Mouse (Mus musculus): ENCODE measurements around the gene Dmxl2. TPM values are rescaled to one million over a fixed set of nuclear protein-coding genes. Genes with fewer than 3 reads are reported as not detected.

Gene Dmxl2
- polyA plus RNA-seq (2012; ENCODE audit: insufficient read depth, insufficient read length, missing spikeins), result 34.5 and 37.1 TPM in 2 replicates

- Histone ChIP-seq H3K4me3 (ENCODE audit: insufficient read depth, low read length) (peak within 1 kb of the TSS; percentile 85), H3K27ac (ENCODE audit: insufficient read depth, low read depth, low read length) (peak within 1 kb of the TSS; percentile 71), H3K4me1 (ENCODE audit: control insufficient read depth, insufficient read depth, low read length) (peaks cover 10% of the 10 kb centered on the region)
- TF ChIP-seq CTCF (IDR thresholded peaks at IDR 0.05; ENCODE audit: low read depth, low read length) (no peak), POLR2A (IDR thresholded peaks at IDR 0.05; ENCODE audit: borderline replicate concordance, low read depth, low read length) (no peak)
These were observed at the start of gene Dmxl2 for GRCm38 (mm10) chr9:54501453-54502110. Dmxl2 (minus strand) TSS chr9:54501626.

DNA sequence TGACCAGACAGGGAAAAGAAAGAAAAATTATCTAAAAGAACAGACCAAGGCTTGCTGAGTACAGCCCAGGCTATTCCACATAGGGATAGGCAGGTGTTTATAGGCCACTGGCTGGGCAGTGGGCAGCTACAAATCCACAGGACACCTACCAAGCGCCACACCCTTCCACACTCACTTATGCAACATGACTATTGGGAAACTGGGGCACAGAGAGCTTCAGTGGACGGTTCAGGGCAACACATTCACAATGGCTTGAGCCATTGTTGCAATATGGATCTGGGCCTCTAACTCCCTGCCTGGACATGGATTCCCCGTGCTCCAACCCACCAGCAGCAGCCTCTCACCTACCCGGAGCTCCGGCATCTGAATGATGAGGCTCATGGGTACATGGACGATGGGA lies 48.0 kb upstream of the Dmxl2 start:
- H3K4me3 ChIP-seq (ENCODE audit: insufficient read depth, low read length), result no peak overlapping the region
- no peak for TF ChIP-seq CTCF (IDR thresholded peaks at IDR 0.05; ENCODE audit: low read depth, low read length)
- no peak overlapping the region for H3K27ac ChIP-seq (ENCODE audit: insufficient read depth, low read depth, low read length)

GRCm38 (mm10) chr9:54547536-54547935 lies 46.1 kb upstream of the Dmxl2 start:
- H3K4me1 ChIP-seq (ENCODE audit: control insufficient read depth, insufficient read depth, low read length), result no peaks in the 10 kb centered on the region
- H3K4me3 ChIP-seq (ENCODE audit: insufficient read depth, low read length), result no peak overlapping the region
- TF ChIP-seq CTCF (IDR thresholded peaks at IDR 0.05; ENCODE audit: low read depth, low read length) (peak; percentile 93), POLR2A (IDR thresholded peaks at IDR 0.05; ENCODE audit: borderline replicate concordance, low read depth, low read length) (no peak)
- H3K27ac ChIP-seq (ENCODE audit: insufficient read depth, low read depth, low read length), result no peak overlapping the region

More for the DNA sequence above, 48.0 kb upstream of the Dmxl2 start:
- H3K4me1 ChIP-seq (ENCODE audit: control insufficient read depth, insufficient read depth, low read length), result no peaks in the 10 kb centered on the region

DNA sequence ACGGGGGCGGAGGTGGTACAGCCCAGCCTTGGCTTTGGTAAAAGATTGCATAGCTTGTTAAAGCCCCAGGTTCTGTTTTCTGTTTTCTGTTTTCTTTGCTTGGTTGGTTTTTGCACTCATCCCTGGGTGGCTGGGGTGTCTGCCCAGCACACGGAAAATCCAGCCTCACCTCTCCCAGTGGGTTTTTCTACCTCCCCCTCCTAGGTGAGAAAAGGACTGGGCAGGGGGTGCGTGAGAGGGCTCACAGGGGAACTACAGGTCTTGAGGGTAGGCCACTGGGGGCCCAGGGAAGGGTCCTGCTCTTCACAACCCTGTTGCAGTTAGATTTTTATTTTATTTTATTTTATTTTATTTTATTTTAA lies 43.5 kb upstream of the Dmxl2 start:
- H3K27ac ChIP-seq (ENCODE audit: insufficient read depth, low read depth, low read length), result no peak overlapping the region
- TF ChIP-seq POLR2A (IDR thresholded peaks at IDR 0.05; ENCODE audit: borderline replicate concordance, low read depth, low read length), result no peak
- TF ChIP-seq CTCF (IDR thresholded peaks at IDR 0.05; ENCODE audit: low read depth, low read length), result no peak

DNA sequence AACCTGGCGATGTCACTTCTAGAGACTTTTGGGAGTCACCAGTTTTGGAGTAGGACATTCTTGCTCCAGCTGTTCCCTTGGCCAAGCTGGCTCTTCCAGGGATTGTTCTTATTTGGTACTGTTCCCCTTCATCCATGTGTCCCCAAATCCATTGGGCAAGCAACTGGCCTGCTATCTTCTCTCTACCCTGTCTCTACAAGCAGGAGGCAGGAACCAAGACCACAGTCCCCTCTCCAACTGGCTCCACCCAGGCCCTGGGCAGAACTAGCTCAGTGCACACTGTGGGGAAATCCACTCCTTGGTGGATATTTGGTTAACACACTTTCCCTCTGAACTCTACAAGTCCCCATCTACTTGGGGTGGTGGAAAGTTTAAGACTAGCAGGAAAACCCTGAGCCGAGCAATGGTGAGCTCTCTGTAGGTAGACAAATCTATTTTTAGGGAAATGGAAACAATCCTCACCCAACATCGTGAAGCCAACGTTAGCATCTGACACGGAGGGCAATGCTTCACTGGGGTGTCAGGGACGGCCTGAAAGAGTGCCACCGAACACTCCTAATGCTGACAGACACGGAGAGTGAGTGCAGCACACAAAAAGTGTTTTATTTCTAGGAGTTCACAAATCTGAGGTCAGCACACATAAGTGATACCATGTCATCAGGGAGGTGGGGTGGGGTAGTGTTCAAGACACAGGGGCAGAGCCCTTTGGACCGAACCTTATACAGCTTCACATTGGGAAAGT lies 43.0 kb upstream of the Dmxl2 start:
- no peak overlapping the region for H3K27ac ChIP-seq (ENCODE audit: insufficient read depth, low read depth, low read length)
- TF ChIP-seq POLR2A (IDR thresholded peaks at IDR 0.05; ENCODE audit: borderline replicate concordance, low read depth, low read length) (no peak), CTCF (IDR thresholded peaks at IDR 0.05; ENCODE audit: low read depth, low read length) (no peak)
- no peak overlapping the region for H3K4me3 ChIP-seq (ENCODE audit: insufficient read depth, low read length)
- H3K4me1 ChIP-seq (ENCODE audit: control insufficient read depth, insufficient read depth, low read length), result no peaks in the 10 kb centered on the region

More for the DNA sequence above, 43.5 kb upstream of the Dmxl2 start:
- Histone ChIP-seq H3K4me3 (ENCODE audit: insufficient read depth, low read length) (no peak overlapping the region), H3K4me1 (ENCODE audit: control insufficient read depth, insufficient read depth, low read length) (no peaks in the 10 kb centered on the region)

- Histone ChIP-seq H3K4me1 (ENCODE audit: control insufficient read depth, insufficient read depth, low read length) (peaks cover 3% of the 10 kb centered on the region; the same call in 1 of the 2 replicates), H3K27ac (ENCODE audit: insufficient read depth, low read depth, low read length) (no peak overlapping the region), H3K4me3 (ENCODE audit: insufficient read depth, low read length) (no peak overlapping the region)
- TF ChIP-seq CTCF (IDR thresholded peaks at IDR 0.05; ENCODE audit: low read depth, low read length), result no peak
- TF ChIP-seq POLR2A (IDR thresholded peaks at IDR 0.05; ENCODE audit: borderline replicate concordance, low read depth, low read length), result no peak
These were observed 39.4 kb upstream of the Dmxl2 start for GRCm38 (mm10) chr9:54540801-54541200.

GRCm38 (mm10) chr9:54538684-54539083 lies 37.3 kb upstream of the Dmxl2 start, which contains the start of gene Sh2d7:
Sh2d7 (plus strand) TSS chr9:54538984.
- no peak within 1 kb of the TSS for H3K4me3 ChIP-seq (ENCODE audit: insufficient read depth, low read length)
- TF ChIP-seq POLR2A (IDR thresholded peaks at IDR 0.05; ENCODE audit: borderline replicate concordance, low read depth, low read length) (no peak), CTCF (IDR thresholded peaks at IDR 0.05; ENCODE audit: low read depth, low read length) (no peak)
- H3K4me1 ChIP-seq (ENCODE audit: control insufficient read depth, insufficient read depth, low read length), result peaks cover 3% of the 10 kb centered on the region; the same call in 1 of the 2 replicates
- H3K27ac ChIP-seq (ENCODE audit: insufficient read depth, low read depth, low read length), result no peak within 1 kb of the TSS

DNA sequence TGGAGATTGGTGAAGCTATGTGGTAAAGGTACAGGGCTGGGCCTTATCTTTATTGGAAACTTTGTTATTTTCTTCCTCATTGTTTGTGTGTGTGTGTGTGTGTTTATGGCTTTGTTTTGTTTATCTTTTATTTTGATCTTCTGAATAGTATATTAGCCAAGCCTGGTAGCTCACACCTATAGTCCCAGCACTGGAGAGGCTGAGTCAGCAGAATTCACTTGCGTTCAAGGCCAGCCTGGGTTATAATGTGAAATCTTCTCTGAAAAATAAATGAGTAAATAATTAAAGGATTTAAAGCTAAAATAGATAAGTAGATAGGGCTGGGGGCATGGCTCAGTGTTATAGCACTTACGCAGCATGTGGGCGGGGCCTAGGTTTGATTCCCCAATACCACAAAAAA lies 36.8 kb upstream of the Dmxl2 start:
- Histone ChIP-seq H3K27ac (ENCODE audit: insufficient read depth, low read depth, low read length) (no peak overlapping the region), H3K4me3 (ENCODE audit: insufficient read depth, low read length) (no peak overlapping the region), H3K4me1 (ENCODE audit: control insufficient read depth, insufficient read depth, low read length) (peaks cover 3% of the 10 kb centered on the region; the same call in 1 of the 2 replicates)
- TF ChIP-seq POLR2A (IDR thresholded peaks at IDR 0.05; ENCODE audit: borderline replicate concordance, low read depth, low read length), result no peak
- TF ChIP-seq CTCF (IDR thresholded peaks at IDR 0.05; ENCODE audit: low read depth, low read length), result no peak

- Histone ChIP-seq H3K4me3 (ENCODE audit: insufficient read depth, low read length) (no peak overlapping the region), H3K27ac (ENCODE audit: insufficient read depth, low read depth, low read length) (no peak overlapping the region), H3K4me1 (ENCODE audit: control insufficient read depth, insufficient read depth, low read length) (peaks cover 3% of the 10 kb centered on the region; the same call in 1 of the 2 replicates)
- TF ChIP-seq CTCF (IDR thresholded peaks at IDR 0.05; ENCODE audit: low read depth, low read length) (no peak), POLR2A (IDR thresholded peaks at IDR 0.05; ENCODE audit: borderline replicate concordance, low read depth, low read length) (no peak)
These were observed 36.1 kb upstream of the Dmxl2 start for GRCm38 (mm10) chr9:54537480-54537879.

GRCm38 (mm10) chr9:54537030-54537429 lies 35.6 kb upstream of the Dmxl2 start:
- Histone ChIP-seq H3K4me1 (ENCODE audit: control insufficient read depth, insufficient read depth, low read length) (peaks cover 3% of the 10 kb centered on the region; the same call in 1 of the 2 replicates), H3K4me3 (ENCODE audit: insufficient read depth, low read length) (no peak overlapping the region), H3K27ac (ENCODE audit: insufficient read depth, low read depth, low read length) (no peak overlapping the region)
- TF ChIP-seq POLR2A (IDR thresholded peaks at IDR 0.05; ENCODE audit: borderline replicate concordance, low read depth, low read length) (no peak), CTCF (IDR thresholded peaks at IDR 0.05; ENCODE audit: low read depth, low read length) (no peak)
